Mouse (Mus musculus): ENCODE results near the gene Nufip2.

Nufip2 gene

DNA sequence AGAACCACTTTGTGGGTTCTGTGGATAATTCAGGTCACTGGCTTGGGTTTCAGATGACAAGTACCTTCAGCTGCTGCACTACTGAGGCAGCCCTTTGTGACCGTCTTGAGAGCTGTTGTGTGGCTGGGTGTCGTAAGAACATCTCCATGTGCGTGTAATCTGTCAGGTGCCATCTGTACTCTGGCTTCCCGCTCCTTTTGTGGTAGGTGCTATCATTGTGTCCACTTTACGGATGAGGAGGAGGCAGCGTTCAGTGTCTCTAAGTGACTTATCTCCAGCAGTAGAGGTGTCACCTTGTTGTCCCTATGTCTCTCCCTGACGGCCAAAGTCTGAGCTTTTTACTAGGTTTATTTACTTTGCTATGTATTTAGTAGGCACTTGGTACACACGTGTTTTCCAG is 84.4 kb downstream of the Nufip2 start:
- no peak for DNase-seq (ENCODE audit: low spot score)

DNA sequence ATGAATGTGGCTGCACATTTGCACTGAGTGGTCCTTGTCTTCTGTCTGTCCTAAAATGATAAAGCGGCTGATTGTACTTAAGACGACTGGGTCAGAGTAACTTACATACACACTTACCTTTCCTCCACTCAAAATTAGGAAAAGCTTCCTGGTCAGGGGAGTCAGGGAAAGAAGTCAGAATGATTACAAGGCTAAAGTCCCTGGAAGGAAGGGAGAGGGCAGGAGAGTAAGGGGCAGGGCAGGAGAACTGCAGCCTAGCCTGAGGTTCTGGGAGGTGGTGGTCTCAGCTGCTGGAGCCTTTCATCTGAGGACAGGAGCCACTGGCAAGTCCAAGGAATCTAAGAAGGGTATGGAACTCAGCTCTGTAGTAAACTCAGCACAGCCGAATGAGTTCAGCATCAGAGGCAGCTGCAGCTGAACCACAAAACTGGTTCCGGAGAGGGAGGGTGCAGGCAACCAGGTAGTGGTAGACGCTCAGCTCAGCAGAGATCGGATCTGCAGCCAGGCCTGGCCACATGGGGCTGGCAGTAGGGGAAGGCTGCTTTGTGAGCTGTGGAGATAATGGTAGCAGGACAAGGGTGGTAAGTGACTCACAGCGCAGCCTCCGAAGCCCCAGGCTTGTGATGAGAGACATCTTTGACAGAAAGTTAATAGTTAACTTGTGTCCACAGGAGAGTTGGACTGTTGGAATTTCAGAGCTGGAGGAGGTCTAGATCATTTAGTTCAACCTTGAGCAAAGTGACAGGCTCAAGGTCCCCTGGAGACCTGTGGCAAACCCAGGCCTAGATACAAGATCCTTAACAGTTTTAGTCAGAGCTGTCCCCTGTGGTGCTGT is 86.1 kb downstream of the Nufip2 start:
- DNase-seq (ENCODE audit: low spot score), result no peak

DNA sequence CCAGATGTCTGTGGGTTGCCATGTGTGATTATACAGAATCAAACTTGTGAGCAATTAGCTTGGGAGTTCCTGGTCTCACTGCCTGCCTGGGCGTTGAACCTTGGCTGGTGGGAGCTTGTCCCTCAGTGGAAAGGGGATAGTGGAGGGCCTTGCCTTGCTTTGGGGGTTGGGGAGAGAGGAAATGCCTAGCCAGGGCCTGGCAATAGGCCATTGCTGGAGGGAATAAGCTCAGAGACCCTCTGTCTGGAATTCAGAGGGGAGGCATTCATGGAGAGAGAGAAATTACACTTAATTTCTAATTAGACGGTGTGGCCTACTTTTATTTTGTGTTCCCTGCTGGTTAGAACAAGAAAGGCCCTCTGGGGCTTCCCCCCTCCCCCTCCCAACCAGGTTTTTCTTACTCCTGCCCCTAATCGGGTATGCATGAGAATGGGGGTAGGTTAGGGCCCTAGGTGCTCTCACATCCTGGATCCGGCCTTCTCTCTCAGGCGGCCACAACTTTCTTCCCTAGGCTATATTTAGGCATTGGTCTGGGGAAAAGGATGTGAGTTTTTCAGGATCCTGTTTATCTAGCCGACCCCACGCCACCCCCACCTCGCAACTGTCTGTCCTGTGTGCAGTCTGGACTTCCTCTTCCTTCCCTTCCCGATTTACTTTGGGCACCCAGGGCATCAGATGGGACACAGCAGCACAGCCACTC is 89.9 kb downstream of the Nufip2 start:
- DNase-seq (ENCODE audit: low spot score), result no peak

DNA sequence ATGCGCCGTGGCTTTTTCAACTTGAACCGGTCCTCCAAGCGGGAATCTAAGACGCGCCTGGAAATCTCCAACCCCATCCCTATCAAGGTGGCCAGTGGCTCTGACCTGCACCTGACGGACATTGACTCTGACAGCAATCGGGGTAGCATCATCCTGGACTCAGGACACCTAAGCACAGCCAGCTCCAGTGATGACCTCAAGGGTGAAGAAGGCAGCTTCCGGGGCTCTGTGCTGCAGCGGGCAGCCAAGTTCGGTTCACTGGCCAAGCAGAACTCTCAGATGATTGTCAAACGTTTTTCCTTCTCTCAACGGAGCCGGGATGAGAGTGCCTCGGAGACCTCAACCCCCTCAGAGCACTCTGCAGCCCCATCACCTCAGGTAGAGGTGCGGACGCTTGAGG is 91.5 kb downstream of the Nufip2 start:
- no peak for DNase-seq (ENCODE audit: low spot score)

DNA sequence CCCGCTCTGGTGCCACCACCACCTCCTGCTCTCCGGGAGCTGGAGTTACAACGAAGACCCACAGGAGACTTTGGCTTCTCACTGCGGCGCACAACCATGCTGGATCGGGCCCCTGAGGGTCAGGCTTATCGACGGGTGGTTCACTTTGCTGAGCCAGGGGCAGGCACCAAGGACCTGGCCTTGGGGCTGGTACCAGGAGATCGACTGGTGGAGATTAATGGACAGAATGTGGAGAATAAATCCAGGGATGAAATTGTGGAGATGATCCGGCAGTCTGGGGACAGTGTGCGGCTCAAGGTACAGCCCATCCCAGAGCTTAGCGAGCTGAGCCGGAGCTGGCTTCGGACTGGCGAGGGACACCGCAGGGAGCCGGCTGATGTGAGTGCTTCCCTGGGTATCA is 92.0 kb downstream of the Nufip2 start:
- no peak for DNase-seq (ENCODE audit: low spot score)

DNA sequence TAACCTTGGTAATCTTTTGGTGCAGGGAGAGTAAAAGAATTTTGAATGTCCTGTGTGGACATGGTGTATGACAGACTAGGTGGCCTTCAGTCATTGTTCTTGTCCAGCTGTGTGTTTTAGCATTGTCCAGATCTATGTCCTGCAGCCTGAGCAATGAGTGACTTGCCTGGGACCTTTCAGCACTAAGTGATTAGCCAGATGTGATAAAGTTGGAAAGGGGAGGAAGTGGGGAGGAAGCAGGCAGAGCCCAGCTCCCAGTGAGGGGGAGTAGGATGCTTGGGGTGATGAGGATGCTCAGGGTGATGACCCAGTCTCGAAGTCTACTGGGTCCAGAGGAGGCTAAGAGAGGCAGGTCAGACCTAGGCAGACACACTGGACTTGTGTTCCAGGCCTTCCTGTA is 93.3 kb downstream of the Nufip2 start:
- no peak for DNase-seq (ENCODE audit: low spot score)

DNA sequence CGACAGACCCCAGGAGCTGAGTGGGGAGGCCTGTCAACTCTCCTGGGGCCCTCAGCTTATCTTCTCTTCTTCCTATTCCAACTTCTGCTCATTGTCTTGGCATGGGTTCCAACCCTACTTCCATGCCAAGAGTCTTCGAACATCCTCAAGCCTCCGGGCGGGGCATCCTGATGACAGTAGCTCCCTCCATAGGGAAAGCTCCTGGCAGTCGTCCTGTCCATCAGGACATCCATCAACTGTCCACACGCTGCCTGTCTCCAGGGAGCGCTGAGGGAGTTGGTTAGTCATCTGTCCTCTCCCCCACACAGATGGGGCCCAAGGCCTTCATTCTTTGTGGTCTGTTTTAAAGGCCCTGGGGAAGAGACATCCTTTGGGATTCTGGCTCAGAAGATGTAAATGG is 95.1 kb downstream of the Nufip2 start:
- DNase-seq (ENCODE audit: low spot score), result peak; percentile 66

DNA sequence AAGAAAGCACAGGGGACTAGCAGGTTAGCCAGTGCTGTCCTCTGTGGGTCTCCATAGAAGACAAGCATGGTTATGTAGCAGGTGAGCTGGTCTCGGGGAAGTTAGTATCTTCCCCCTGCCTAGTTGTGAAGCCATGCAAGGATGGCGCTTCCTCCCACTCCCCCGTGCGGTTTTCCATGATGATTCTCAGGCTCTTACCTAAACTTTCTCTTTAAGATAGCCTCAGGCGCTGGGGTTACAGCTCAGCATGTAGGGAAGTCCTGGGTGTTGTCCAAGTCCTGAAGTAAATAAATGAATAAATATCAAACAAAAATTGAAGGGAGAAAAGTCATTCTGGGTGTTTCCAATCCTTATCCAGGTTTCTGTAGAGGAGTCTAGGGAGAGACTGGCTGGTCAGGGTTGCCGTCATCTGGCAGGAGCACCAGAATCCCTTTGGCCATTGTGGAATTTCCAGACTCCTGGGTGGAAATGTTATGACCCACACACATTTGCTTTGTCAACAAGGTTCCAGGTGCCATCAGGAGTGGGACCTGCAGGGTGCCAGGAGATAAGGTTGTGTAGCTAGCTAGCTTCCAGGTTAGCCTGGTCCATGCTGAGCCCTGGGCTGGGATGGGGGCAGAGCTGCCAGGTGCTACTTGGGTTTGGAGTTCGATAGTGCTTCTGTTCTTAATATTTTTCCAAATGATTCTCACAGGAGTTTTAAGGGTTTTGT is 96.3 kb downstream of the Nufip2 start:
- no peak for DNase-seq (ENCODE audit: low spot score)

DNA sequence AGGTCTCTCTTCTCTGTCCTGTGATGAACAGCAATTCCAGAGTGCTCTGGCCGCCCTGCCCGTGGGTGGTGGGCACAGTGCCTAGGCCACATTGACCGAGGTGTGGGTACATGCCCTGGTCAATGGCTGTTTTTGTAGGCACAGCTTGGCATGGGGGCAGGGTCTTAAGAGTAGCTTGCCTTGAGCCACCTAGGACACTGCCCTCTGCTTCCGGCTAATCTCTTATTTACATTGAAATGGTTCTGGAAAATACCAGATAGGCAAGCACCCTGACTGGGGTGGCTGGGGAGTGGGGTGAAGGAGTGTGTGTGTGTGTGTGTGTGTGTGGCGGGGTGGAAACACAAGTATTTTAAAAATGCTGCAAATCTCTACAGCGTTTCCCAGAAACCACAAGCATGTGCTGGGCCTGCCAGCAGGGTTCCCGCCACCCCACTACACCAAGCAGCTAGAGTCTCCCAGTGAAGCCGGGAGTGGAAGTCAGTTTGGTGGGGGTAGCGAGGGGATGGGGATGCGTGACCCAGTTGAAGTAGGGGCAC is 97.3 kb downstream of the Nufip2 start:
- DNase-seq (ENCODE audit: low spot score), result no peak

DNA sequence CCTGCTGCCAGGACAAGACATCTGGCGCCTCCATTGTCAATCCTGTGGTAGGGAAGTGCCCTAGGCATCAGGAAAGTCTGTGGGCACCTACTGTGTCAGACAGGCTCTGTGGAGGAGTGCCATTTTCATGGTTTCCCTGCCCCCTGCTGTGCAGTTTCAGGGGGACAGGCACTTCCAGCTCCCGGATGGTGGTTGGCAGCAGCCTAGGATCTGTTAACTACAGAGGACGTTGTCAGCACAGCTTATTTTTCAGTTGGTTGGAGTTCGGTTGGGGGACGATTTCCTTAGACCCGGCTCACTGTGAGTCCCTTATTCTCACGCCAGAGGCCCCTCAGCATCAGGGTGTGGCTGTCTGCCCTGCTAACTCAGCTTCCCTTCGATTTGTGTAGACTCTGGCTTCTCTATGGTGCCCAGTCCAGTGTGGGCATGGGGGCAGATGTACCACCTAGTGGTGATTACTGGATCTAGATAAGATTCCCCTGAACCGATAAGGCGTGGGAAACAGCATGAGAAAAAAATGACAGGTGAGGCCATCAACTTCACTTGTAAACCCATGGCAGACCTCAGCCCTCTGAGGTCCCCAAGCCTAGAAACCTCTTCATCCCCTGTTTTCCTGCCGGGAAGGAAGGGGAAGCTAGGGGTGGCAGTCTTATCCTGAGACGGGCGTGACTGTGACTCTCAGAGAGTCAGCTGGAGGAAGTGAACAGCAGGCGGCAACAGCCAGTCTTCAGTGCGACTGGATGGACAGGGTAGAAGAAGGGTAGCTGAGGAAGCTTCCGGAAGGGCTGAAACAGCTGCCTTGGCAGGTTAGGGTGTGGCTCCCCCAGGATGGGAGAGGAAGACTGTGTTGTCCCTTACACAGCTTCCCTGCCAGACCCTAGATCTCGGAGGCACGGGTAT is 98.0 kb downstream of the Nufip2 start:
- DNase-seq (ENCODE audit: low spot score), result no peak

DNA sequence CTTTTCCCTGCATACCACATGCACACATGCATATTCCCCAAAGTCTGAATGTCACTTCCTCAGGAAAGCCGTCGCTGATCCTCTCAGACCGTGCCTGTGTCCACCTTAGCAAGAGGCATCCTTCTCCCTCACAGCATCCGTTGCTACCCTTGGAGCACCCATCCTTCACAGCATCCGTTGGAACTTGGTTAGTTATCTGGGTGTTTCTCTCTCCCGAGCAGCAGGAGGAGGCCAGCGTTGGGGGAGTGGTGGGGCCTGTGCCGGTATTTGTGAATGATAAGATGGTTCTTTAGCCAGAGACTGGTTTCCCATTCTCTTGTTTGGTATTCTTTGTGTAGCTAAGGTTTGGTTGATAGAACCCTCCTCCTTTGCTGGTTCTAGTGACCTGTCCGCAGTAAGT is 98.9 kb downstream of the Nufip2 start:
- DNase-seq (ENCODE audit: low spot score), result no peak

DNA sequence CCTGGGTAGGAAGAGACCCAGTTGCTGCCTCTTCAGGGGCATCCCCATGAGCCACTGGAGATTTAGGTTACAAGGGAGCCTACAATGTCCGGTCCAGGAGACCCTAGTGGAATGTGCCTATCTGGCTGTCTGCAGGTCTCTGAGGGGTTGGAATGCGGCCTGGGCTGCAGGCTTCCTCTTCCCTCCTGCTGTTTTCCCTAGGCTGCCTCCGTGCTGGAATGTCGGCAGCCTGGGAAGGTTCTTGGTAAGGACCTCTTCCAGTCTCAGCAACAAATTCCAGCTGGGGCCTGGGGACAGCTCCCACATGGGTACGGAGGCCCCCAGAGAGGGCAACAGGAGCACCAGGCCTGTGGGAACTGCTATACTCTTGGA is 99.4 kb downstream of the Nufip2 start:
- DNase-seq (ENCODE audit: low spot score), result no peak

DNA sequence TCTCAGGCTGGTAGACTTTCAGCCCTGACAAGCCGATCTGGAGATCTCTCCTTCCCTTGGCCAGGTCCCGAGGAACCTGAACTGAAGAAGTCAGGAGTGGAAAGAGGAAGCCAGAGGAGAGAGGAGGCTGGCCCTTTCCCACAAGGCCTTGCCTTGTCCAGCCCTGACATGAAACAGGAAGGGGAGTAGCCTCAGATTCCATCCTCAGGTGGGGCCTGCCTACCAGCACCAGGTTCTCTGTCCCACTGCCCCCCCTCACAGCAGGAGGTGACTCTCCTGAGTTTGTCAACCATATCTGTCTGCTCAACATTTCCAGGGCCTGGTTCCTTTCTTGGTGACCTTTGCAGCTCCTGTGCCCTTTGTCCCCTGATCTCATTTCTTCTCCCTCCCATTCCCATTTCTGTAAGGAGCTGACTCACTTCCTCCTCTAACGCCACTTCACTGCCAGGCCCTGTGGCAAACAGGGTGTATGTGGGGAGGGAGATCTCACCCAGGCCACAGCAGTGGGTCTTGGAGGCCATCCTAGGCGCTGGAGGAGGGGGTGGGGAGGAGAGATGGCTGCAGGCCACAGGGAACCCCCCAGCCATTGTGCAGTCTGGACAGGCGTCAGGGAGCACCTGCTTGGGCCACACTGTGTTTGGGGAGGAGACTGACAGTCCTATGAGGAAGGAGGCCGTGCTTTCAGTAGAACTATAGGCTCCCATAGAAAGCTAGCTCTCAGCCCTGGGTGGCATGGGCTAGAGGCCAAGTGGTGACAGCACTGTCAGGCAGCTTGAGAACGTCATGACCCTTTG is 100.0 kb downstream of the Nufip2 start:
- peak; percentile 51 for DNase-seq (ENCODE audit: low spot score)

DNA sequence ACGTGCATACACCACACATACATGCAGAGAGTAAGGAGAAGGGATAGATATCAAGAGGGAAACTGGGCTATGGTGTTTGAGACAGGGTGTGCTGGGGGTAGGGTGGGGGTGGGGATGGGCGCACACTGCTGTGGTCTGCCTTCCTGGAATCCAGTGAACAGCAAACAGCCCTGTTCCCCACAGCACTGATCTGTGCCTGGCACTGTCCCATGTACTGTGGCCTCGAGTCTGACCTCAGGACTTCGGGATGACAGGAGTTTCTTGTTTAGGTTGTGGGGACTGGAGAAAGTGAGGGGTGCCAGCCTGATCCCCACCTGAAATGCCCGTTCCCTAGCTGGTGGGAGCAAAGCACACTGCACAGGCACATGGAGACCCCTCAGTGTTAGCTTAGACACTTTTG is 101.8 kb downstream of the Nufip2 start, which contains the start of gene Gm10277:
TSS of gene Gm10277 (minus strand) at position 41 of the 400 bp plus-strand sequence.
- no peak for DNase-seq (ENCODE audit: low spot score)

DNA sequence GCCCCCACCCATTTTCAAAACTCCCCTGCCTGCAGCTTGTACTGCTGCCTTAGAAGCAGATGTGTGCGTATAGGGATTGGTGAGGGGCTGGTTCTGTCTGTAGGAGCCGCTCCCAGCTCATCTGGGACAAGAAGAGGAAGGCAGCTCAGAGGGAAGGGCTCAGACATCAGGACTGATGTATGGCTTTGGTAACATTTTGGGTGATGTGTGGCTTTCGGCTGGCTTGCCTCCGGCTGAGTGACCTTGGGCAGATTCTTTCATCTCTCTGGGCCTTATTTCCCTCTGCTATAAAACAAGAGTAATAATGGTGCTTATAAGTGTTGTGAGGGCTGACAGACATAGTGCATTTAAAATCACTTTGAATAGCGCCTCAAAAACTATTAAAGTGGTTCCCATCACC is 103.6 kb downstream of the Nufip2 start:
- no peak for DNase-seq (ENCODE audit: low spot score)

DNA sequence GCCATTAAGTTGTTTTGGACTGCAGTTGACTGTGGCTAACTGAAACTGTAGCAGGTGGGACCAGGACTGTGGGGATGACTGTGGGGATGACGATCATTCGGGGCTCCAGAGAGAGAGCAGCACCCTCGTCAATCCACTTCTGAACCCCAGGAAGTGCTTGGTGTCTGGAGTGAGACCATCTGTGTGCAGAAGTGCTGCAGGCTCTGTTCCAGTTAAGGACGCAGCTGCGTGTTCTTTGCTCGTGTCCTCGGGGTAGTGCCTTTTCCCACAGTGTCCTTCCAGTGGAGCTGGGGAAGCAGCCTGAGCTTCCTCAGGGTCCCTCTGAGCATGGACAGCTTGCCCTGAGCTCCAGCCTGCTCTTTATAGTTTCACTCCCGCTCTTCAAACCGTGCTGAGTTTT is 104.3 kb downstream of the Nufip2 start:
- no peak for DNase-seq (ENCODE audit: low spot score)

DNA sequence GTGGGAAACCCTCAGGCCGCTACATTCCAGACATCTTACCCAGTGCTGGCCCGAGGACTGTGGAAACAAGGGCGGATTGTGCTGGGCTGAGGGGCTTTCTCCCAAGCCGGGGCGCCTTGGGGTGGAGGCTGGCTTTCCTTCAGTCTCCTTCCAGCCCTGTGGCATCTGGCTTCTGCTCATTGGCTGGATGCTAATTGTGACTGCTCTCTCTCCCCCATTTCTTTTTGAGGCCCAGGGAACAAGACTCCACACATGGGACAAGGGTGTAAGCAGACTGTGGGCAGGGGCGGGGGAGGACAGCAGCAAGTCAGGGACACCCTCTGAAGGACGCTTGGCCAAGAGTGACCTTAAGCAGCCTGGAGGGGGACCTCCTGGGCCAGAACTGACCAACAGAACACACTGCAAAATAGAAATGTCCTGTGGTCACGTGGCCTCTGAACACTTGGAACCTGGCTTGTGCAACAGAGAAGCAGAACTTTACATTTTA is 105.3 kb downstream of the Nufip2 start:
- DNase-seq (ENCODE audit: low spot score), result peak; percentile 22
